Mouse (Mus musculus): ENCODE data around the gene Atp6v1e1.

DNA sequence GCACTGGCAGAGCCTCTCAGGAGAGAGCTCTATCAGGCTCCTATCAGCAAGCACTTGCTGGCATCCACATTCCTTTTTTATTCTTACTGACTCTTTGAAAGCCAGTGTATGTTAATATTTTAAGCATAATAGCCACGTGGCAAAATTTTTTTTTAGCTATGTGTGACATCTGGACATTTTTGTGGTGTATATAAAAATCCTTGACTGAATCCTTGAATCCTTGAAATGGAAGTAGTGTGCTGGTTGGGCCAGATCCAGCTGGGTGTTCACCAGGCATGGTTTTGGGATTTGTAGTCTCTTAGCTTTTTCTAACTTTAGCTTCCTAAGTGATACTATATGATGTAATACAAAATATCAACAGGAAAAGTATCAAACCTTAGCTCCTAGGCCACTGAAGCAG, 46.2 kb upstream of the Atp6v1e1 start:
- no peak for TF ChIP-seq CTCF (IDR thresholded peaks at IDR 0.05; ENCODE audit: low read depth)
- TF ChIP-seq EP300 (IDR thresholded peaks at IDR 0.05; ENCODE audit: low read depth), result no peak

All from liver, postnatal 0 days (tissue).